Mouse (Mus musculus) olfactory bulb, adult 2 months (tissue): Measurements from ENCODE around the gene Cap2.

Source experiments
- CTCF ChIP-seq: fragments of 200-500 bp; IDR thresholded peaks from 2 replicates; pipeline ENCODE4 v1.5.1; 2012; ENCODE audit warnings: low read depth, mild to moderate bottlenecking, low read length, moderate library complexity; ENCODE audit not compliant: insufficient read depth
- POLR2A ChIP-seq: fragments of 200-500 bp; IDR thresholded peaks from 2 replicates; pipeline ENCODE4 v1.6.1; 2012; ENCODE audit warnings: mild to moderate bottlenecking, low read depth, low read length, moderate library complexity; ENCODE audit not compliant: insufficient read depth

DNA sequence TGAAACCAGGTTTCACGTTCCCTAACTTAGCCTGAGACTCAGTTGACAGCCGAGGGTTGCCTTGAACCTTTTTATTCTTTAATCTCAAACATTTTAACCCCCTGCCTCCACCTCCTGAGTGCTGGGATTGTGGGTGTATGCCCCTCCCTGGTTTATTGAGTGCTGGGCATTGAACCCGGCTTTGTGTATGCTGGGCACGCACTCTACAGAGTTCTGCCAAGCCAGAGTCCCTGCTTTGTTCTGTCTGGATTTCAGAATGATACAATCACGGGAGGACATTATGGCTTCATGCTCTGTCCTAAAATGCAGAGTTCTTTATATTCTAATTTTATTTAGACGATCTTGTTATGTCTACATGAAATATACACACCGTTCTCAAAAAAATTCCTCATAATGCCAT is 41.1 kb downstream of the Cap2 start:
- TF ChIP-seq CTCF = no peak
- no peak for TF ChIP-seq POLR2A
